Mouse (Mus musculus) cerebellum, adult 11 months (tissue): ENCODE data around the gene Slc2a4.
A peak's percentile ranks its signal among the peaks of the same experiment; 100 is the strongest.

Source experiments
- DNase-seq: peaks from one replicate; pipeline ENCODE4 v3.0.0; 2022

The Slc2a4 gene

DNA sequence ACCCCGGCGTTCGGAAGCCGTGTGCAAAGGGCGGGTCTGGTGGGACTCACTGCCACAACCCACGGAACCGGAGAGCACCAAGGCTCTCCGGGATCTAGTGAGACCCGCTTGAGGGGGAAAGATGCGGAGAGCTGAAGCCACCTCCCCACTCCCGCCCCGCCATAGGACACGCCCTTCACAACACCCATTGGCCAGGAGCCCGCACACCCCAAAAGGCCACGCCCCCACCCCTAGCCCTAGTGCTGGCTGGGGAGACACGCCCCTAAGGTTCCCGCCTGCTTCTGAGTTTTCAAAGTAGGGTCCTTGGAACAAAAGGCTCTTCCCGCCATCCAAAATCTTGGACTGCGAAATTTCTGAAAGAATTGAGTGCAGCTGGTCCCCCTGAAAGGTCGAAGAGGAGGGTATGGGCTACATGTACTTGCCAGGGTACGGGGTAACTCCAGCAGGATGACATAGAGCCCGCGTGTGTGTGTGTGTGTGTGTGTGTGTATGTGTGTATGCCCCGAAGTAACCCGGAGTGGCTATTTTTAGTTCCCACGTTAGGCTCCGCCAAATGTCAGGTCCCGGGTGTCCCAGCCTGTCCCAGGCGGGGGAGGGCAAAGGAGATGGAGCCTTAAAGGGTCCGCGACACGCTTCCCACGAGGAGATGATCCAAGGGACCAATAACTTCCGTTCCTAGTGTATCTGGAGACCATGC, at the start of gene Slc2a4:
TSS of gene Slc2a4 (minus strand) at position 123 of the 697 bp plus-strand sequence.
- DNase-seq, result peak; percentile 42

DNA sequence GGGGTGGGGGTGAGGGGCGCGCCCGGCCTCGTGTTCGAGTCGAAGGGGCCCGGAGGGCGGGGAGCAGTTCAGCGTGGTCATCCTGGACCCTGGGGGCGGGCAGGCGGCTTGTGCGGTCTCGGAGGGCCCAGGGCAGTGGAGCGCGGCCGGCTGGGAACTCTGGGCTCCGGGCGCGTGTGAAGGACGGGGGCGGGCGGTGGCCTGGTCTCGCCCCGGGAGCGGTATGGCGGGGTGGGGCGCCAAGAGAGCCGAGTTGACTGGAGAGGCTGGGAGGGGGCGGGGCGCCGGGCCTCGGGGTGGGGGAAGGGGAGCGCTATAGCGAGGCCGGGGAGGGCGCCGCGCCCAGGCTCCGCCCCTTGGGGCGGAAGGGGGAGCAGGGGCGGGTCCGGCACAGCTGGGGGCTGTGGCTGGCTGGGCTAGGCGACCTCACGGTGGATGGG, 49.1 kb upstream of the Slc2a4 start:
- DNase-seq, result peak; percentile 75

DNA sequence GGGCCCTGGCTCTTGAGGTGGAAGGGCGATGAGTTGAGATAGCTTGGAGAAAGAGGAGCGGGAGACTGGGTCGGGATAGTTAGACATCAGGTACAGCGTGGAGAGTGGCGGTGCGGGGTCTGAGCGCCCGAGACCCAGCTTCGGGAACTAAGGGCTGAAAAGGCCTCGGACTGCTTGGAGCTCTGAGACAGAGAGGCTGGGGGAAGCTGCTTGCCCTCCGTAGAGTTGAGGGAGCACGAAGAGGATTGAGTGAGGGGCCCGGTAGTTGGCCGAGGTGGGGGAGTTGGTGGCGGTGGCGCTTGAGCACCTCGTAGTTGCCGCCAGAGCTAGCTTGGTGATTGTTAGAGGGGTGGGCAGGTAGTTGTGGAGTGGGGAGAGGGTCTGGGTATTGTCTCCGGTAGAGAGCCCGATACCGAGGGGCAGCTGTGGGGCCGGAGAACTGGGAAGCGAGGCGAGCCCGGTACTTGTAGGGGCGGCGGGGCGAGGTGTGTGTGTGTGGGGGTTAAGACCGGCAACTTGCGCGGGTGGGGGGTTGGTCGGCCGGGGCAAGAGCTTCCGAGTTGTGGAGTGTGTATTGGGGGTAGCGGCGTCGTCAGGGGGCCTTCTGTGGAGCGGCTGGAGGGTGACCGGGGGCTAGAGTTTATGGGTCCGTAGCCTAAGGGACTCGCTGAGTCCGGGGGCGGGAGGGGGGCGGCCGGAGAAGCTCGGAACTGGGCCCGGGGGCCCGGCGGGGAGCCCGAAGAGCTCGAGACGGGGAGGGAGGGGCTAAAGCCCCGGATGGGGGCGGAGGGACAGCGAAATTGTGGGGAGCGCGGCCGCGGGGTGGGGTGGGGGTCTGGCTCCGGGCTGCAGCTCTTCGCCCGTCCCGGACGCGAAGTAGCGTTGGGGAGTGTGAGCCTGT, 48.4 kb upstream of the Slc2a4 start:
- peak; percentile 55 for DNase-seq

DNA sequence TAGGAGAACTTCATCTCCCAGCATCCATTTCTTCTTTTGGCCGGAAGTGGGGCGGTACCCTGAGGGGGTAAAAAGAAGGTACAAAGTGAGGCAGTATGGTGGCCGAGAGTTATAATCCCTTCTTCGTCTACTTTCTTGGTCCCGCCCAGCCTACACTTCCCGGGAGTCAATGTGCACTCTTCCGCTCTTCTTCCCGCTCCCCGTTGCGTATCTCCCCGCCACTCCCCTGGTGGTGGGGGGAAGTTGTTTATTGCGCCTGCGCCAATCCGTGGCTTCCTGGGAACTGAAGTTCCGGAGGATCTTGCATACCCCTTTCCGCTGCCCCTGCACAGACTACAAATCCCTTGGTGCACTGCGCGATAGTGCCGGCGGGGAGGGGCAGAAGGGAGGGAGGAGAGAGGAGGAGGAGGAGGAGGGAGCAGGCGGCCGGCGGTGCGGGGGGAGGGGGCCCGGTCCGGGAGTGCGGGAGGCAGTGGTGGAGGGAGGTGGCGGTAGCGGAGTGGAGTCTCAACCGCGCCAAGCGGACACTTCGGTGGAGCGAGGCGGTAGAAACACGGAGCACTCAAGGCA, 47.5 kb upstream of the Slc2a4 start, which contains the start of gene Phf23:
TSS of gene Phf23 (plus strand) at position 387 of the 570 bp plus-strand sequence.
- peak; percentile 96 for DNase-seq

DNA sequence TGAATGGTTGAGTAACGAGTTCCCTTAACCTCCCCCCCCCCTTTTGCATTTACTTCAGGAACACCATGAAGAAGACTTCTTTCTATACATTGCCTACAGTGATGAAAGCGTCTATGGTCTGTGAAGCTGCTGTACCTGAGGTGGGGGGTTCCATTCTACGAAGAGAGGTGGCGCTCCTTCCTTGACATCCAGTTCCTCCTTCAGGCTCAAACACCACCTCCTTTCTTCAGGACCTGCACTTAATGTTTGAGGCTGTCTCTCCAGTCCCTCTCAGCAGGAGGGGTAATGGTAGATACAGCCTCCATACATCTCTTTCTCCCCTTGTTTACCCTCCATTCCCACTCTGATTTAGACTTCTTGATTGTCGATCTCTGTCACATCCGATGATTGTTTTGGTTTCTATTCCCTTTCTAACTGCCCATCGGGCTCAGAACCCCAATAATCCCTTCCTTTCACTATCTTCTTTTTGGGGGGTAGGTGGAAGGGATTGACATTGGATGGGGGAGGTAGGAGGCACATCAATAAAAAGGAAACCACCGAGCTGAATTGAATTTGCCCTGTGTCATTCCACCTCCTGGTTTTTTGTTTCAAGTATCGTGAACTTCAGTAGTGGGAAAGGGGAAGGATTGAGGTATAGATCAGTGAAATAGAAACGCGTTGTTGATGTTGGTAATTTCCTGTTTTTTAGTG, 46.6 kb upstream of the Slc2a4 start:
- peak; percentile 7 for DNase-seq

DNA sequence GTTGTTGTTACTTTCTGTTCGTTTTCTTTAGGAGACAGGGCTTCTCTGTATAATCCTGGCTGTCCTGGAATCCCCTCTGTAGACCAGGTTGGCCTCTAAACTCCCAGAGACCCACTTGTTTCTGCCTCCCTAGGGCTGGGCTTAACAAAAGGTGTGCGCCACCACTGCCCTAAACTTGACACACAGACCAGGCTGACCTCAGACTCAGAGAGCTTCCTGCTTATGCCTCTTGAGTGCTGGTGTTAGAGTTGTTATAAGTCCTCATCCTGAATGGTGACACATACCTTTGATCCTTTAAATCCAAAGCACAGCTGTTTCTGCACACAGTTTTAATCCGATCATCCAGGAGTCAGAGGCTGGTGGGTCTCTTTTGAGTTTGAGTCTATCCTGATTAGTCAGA, 44.9 kb upstream of the Slc2a4 start:
- DNase-seq, result no peak

DNA sequence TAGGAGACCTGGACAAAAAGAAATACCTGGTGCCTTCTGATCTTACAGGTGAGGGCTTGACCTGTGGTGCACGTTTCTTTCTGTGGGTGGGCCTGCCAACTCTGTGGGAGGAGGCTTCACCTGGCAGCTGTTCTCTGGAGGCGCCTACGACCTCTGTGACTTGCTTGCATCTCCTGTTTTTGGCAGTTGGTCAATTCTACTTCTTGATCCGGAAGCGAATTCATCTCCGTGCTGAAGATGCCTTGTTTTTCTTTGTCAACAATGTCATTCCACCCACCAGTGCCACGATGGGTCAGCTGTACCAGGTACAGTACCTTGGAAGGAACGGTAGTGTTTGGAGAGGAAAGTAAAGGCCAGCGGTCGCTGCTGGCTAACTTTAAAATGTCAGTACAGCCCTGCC, 44.4 kb upstream of the Slc2a4 start:
- DNase-seq, result no peak

DNA sequence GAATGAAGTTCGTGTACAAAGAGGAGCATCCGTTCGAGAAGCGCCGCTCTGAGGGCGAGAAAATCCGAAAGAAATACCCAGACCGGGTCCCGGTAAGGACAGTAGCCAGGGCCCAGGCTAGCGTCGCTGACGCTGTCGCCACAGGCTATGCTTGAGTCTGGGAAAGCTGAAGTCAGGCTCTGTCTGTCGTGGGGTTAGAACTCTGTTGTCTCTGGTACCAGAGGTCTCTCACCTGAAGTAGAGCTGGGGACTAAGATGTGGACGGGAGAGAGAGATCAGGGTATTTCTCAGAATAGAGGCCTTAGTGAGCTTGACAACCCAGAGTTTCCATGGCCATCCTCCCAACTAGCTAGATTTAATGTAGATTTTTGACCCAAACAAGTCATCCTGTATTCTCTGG, 43.7 kb upstream of the Slc2a4 start:
- DNase-seq, result no peak

DNA sequence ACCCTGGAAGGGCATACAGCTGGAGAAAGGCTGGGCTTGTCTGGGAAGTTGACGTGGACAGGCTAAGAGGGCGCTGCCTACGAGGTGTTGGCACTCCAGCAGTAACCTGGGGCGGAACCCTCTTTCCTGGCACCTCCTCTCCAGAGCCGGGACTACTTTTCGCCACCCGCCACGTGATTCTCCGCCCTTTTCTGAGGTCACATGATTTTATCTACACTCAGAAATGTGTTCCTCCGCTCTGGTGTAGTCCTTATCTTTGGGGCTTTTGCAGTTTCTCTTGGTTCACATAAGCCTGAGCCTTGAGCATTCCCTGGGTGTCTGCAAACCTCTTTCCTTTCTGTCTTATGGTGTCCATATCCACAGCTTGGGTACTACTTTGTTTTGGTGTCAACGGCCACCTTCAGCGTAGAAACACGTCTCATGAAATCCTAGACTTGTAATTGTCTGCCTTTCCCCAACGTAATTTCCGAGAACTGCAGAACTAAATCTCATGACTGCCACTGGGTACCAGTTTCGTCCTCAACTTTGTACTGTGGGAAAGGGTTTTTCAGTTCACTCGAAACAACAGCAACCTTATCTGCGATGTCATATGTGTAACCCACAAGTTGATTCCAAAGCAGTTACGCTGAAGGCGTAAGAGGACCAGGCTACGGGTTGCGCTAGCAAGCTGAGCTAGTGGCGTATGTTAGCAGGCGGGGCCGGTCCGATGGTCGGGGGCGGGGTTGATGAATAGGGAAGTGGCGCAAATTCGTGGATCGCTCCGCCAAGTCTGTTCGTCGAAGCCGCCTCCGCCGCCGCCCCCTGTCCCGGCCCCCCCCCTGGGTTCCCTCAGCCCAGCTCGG, 43.1 kb upstream of the Slc2a4 start, which contains the start of gene Gabarap:
TSS of gene Gabarap (plus strand) at position 294 of the 842 bp plus-strand sequence.
- peak; percentile 93 for DNase-seq

DNA sequence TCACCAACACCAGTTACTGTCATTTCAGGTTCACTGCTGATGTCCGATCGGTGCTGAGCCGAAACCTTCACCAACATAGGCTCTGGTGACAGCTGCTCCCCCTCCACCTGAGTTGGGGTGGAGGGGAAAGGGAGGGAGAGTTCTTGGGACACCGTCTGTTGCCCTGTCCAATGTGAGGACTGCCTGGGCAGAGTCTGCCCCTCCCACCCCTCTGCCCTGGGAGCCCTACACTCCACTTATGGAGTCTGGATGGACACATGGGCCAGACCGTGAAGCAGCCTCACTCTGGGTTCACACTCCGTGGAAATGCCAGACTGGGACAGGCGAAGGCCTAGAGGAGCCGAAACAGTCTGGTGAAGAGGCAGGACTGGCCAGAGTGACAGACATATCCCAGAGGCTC, 42.0 kb upstream of the Slc2a4 start:
- DNase-seq, result no peak

DNA sequence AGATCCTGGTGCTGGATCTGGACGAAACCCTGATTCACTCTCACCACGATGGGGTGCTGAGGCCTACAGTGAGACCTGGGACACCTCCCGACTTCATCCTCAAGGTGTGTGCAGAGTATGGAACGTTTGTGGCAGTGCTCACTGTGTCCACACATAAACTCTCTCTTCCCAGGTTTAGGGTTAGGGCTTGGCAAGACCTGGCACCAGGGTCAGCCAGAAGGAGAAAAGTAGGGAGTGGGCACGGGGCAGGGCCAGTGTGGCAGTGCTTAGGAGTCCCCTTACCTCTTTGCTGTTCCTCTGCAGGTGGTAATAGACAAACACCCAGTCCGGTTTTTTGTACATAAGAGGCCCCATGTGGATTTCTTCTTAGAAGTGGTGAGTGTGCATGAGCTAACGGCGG, 36.4 kb upstream of the Slc2a4 start:
- no peak for DNase-seq

DNA sequence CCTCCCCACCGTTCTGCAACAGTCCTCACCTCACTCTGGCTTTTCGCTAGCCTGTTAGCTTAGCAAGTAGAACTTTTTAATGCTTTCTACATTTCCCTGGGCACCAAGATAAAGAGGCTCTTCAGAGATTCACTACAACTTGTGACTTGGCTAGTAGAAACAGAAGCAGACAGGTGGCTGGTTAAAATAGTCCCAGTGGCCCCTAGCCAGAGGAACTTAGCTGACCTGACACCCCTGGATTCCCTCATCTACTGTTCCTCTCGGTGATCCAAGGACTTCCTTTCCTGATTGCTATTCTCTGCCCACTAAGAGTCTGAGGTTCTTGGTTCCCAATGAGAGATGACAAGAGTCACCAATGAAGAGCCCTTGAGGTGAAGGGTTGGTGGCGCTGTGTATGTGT, 35.4 kb upstream of the Slc2a4 start:
- DNase-seq, result no peak

DNA sequence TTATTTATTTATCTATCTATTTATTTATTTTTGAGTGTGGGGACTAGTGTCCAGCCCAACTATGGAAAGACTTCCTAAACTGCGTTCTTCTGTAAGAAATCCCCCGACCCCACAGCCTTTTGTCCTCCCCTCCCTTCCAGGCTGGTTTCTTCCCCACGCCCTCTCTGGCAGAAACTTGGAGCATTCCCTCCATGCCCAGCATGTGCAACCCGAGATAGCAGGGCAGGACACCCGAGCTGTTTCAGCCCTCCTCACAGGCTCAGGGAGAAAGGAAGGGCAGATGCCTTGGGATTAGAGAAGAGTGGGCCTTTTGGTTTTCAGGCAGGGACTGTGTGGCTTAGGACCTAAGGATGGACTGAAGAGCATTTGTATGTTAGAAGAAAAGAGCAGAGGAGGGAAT, 34.9 kb upstream of the Slc2a4 start:
- DNase-seq, result no peak

DNA sequence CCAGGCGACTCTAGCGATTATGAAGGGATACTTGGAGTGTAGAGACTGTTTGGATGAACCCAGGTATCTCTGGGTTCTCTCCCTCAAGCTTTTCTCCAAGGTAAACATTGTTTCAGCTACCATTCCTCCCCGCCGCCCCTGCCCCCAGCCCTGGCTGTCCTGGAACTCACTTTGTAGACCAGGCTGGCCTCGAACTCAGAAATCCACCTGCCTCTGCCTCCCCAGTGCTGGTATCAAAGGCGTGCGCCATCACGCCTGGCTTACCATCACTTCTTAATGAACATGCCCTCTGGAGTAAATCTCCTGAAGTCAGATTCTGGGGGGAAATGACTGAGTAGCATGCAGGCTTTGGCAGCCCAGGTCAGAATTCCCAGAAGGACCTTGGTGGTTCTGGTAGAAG, 34.2 kb upstream of the Slc2a4 start, which contains the start of gene Elp5:
TSS of gene Elp5 (minus strand) at position 293 of the 400 bp plus-strand sequence.
- DNase-seq, result no peak

DNA sequence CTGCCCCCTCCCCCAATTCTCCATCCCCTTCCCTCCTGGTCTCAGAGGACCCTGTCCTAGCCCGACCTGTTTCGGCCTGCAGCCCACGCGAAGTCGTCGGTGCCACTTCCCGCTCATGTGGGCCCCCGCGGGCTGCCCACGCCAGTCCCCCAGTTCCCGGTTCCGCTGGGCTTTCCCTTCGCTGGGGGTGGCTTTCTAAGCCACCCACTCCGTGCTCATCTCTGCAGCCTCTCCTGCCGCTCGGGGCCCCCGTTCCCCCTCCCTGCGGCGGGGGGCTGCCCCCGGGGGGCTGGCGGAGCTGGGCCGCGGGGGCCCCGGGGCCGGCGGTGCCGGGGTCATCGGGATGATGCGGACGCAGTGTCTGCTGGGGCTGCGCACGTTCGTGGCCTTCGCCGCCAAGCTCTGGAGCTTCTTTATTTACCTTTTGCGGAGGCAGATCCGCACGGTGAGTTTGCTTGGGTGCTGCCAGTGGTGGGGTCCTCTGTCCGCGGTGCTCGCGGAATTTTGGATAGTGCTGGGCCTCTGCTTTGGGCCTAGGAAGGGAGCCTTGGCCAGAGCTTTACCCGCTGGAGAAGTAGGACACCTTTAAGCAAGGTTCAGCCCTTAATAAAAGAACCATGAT, 33.3 kb upstream of the Slc2a4 start, which contains the start of gene Ctdnep1:
TSS of gene Ctdnep1 (plus strand) at position 16 of the 622 bp plus-strand sequence.
- peak; percentile 51 for DNase-seq

DNA sequence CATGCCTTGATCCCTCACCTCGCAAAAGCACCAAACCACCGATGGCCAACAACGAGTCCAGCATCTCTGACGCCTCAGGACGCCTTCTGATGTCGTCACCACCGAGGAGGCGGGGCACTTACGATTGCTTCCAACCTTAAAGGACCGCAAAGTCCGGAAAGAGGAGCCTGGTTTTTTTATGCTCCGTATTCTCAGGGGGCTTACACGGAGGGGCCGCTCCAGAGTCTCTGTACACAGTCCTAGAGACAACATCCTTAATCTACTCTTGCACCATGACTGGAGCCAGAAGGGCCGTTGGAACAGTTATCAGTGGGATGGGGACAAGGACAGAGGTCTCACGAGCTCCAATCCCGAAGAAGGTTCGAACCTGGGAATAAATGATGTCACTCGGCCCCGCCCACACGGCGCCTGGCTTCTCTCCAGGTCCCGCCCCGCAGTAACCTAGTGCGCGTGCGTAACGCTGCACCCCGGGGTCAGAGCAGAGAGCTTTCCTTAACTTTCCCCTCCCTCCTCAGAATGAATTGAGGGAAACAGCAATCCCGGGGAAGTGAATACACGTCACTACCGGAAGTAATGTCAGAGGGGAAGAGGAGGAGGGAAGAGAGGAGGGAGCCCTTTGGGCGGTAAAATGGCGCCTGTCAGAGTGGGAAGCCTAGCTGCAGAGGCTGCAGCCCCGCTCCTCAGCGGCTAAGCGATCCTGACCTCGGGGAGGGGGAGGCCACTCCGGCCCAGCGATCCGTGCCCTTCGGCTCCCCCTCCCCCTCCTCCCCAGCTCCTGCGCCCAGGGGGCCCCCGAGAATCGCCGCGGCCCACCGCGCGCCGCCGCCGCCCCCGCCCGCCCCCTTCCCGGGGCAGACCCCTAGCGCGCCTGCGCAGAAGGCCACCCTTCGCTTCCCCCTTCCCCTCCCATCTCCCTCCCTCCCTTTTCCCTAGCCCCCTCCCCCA, 32.5 kb upstream of the Slc2a4 start:
- peak; percentile 99 for DNase-seq

DNA sequence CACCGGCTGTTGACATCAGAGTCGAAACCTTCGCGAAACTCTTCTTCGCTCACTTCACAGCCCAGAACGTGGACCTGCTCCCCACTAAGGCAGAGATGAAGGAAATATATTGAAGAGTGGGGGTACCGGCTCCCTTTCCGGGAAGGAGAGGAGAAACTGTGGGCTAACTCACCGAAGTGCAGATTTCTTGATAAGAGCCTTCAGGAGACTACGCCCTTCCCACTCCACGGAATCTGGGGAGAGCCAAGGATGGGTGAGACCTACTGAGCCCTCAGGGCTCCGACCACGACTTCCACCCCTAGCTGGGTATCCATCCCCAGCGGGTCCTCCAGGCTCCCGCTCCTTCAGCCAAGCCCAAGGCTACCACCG, 31.8 kb upstream of the Slc2a4 start:
- no peak for DNase-seq

DNA sequence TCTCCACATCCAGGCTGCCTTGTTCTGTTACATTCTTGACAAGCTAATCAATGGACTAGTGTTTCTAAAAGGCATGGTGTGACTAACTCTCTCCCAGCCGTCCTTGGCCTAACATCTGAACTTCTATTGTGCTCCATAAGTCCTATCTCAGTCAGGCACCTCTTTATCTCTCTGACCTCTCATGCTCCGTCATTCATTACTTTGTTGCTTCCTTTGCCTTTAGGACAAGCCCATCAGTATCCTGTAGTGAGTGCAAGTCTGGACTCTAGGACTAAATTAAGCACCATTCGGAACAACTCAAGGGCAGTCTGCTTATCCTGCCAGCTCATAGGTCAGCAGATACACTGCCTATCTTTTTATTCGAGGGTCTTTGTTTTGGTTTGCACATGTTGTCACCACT, 28.3 kb upstream of the Slc2a4 start:
- DNase-seq, result no peak

DNA sequence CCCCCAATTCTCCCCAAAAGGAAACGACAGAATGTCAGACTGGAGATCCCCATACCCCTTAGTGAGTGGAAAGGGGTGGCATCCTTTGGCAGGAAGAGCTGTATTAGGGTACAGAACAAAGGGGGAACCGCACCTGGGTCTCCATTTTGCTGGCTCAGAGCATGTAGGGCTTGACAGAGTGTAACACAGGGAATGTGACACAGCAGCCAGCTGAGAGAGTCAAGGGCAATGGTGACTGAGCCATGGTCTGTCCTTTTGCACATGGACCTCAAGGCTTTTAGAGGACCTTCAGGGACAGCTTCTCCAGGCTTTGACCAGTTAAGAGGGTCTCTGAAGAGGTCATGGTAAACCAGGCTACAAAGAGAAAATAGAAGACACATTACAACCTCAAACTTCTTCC, 26.9 kb upstream of the Slc2a4 start:
- no peak for DNase-seq

DNA sequence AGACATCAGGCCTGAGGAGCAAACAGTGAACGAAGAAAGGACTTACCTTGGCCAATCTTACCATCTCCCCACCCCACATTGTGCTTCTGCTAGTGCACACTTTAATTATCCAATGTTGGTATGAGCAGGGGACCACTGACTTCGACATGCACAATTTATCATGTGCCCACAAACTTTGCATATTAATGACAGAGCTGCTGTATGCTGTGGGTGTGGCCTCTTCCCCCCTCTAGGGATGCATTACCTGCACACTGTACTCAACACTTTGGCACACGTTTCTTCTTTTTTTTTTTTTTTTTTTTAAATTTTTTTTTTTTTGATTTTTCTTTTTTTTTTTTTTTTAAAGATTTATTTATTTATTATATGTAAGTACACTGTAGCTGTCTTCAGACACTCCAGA, 22.8 kb upstream of the Slc2a4 start:
- DNase-seq, result no peak
